Mouse (Mus musculus): ENCODE results near the gene Hoxd12.

DNA sequence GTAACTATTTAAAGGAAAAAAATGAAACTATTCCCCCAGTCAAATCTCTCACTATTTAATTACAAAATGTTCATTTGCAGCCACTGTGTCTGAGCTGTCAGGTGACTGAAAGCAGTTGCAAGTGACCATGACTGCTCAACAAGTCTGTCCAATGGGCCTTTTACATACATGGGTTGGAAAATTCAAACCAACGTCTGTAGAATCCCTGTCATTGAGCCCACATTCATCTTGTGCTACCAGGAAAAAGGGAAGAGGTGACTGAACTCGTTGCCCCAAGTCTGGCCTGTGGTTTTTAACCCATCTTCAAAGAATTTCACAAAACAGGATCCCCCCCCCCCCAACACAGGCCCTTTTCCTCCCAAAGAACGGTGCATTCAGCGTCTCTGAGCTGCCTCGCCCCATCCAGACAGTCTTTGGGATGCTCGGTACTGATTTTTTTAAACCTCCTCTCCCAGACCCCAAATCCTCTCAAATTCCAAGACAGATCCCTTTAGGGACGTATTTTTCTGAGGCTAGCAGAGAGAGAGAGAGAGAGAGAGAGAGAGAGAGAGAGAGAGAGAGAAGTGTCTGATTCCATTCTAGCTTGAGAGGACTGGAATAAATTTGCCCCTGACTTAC is 21.1 kb downstream of the Hoxd12 start:
- TF ChIP-seq POLR2A (IDR thresholded peaks at IDR 0.05; ENCODE audit: low read depth, low read length) (no peak), CTCF (conservative IDR thresholded peaks at IDR 0.05; ENCODE audit: insufficient read depth, insufficient read length, low read depth, low read length) (no peak)
